Mouse (Mus musculus): Measurements from ENCODE around the gene Gsk3b. TPM values are rescaled to one million over a fixed set of nuclear protein-coding genes. Genes with fewer than 3 reads are reported as not detected.

Gene Gsk3b
- polyA plus RNA-seq (2015; fragmentation: Nextera tagmentation; extraction: Ambion mirVana), result 43.0 and 51.0 TPM in 2 replicates

DNA sequence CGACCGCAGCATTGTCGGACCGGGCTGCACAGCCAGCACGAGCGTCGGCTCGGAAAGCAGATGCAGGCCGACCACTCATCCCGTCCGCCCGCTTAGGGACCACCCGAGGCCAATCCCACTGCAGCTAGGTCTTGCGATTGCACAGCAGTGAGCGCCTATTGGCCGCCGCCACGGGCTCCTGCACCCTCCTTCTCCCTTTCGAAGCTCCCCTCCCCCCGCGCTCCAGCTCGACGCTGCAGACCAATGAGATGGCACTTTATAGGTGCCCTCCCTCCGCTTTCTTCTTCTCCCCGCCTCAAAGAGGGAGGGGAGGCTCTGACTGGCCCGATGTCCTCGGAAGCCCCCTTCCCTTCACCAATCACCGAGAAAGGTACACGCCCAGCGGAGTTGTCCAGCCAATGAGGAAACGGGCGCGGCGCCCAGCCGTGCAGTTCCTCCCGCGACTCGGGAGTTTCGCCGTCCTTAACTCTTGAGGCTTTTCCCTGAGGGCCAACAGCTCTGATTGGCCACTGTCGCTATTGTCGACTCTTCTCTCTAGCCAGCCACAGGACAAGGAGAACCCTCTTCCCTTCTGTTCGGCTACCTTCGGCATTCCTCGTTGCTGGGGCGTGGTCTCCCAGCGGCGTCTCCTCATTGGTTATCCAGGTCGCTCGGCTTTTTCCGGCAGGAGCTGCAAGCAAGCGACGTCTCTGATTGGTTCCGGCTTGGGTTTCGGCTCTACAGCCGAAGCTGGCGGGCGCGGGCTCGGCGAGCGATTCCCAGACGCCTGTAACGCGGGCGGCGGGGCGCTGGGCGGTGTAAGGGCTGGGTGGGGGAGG is at the start of gene Gsk3b:
Gene Gsk3b (plus strand): TSS at position 373 of the 818 bp plus-strand sequence.
- Histone ChIP-seq H3K4me3 (ENCODE audit: low read depth, low read length) (peak within 1 kb of the TSS; percentile 86), H3K4me1 (ENCODE audit: insufficient read depth, low read depth, low read length) (peaks cover 4% of the 10 kb centered on the region; the same call in 1 of the 2 replicates), H3K4me2 (replicated peaks; ENCODE audit: low read depth, low read length) (peak within 1 kb of the TSS; percentile 84), H3K36me3 (ENCODE audit: insufficient read depth, low read length) (no peaks in the 10 kb centered on the region), H3K9me3 (ENCODE audit: low read length) (no peaks in the 10 kb centered on the region), H3K27ac (ENCODE audit: low read length) (peak within 1 kb of the TSS; percentile 100), H3K9ac (replicated peaks; ENCODE audit: low read depth) (peak within 1 kb of the TSS; percentile 95), H3K27me3 (replicated peaks; ENCODE audit: insufficient read depth, low read length) (no peaks in the 10 kb centered on the region)
- TF ChIP-seq EP300 (IDR thresholded peaks at IDR 0.05) (peak; percentile 6; the same call in 1 of the 2 replicates), CTCF (IDR thresholded peaks at IDR 0.05) (no peak)
- WGBS, result 1% methylated on average over 60 of the region's 69 CpGs
- ATAC-seq (peak; percentile 90), DNase-seq (ENCODE audit: low spot score) (peak; percentile 100)

DNA sequence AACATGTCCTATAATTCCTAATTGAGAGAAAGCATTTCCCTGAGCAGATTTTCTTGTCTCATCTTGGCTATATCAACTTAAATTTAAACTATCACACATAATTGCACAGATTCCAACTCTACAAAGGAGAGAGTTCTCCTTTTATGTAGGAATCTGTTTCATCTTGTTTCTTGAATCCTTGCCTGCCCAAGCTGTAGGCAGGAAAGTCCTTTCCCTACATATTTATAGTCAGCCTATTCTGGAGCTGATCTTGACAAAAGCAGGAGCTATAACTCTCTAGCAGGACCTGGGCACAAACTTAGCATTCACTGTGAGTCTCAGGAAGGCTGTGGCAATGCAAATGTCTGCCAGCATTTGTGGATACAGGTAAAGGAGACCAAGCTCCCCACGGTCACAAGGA is 46.6 kb upstream of the Gsk3b start:
- Histone ChIP-seq H3K9ac (replicated peaks; ENCODE audit: low read depth) (no peak overlapping the region), H3K27ac (ENCODE audit: low read length) (no peak overlapping the region), H3K36me3 (ENCODE audit: insufficient read depth, low read length) (no peaks in the 10 kb centered on the region), H3K27me3 (replicated peaks; ENCODE audit: insufficient read depth, low read length) (no peaks in the 10 kb centered on the region), H3K4me2 (replicated peaks; ENCODE audit: low read depth, low read length) (no peak overlapping the region), H3K4me3 (ENCODE audit: low read depth, low read length) (no peak overlapping the region), H3K9me3 (ENCODE audit: low read length) (no peaks in the 10 kb centered on the region), H3K4me1 (ENCODE audit: insufficient read depth, low read depth, low read length) (no peaks in the 10 kb centered on the region)
- DNase-seq (ENCODE audit: low spot score) (no peak), ATAC-seq (no peak)
- whole genome bisulfite sequencing, result 63% methylated on average over 1 of the region's 1 CpGs
- no peak for TF ChIP-seq EP300 (IDR thresholded peaks at IDR 0.05)
- TF ChIP-seq CTCF (IDR thresholded peaks at IDR 0.05), result no peak

DNA sequence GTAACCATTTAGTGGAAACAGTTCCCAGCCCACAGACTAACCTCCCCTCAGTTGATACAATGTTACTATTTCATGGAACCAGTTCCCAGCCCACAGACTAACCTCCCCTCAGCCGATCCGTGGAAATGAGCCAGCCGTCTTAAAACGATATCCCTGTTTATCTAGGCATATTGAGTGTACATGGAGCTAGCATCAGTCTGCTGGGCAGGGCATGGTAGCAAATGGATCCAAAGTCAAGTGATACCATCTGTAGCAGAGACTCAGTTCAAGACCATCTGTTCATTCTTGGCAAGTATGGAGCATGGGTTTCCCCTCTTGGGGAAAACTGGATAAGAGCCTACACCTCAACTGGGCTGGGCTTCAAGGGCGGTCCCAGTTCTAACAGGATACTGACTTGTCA is 44.2 kb upstream of the Gsk3b start:
- no peaks in the 10 kb centered on the region for H3K27me3 ChIP-seq (replicated peaks; ENCODE audit: insufficient read depth, low read length)
- no peak overlapping the region for H3K27ac ChIP-seq (ENCODE audit: low read length)
- no peak overlapping the region for H3K4me3 ChIP-seq (ENCODE audit: low read depth, low read length)
- H3K9me3 ChIP-seq (ENCODE audit: low read length), result no peaks in the 10 kb centered on the region
- H3K36me3 ChIP-seq (ENCODE audit: insufficient read depth, low read length), result no peaks in the 10 kb centered on the region
- ATAC-seq (no peak), DNase-seq (ENCODE audit: low spot score) (no peak)
- H3K9ac ChIP-seq (replicated peaks; ENCODE audit: low read depth), result no peak overlapping the region
- no peaks in the 10 kb centered on the region for H3K4me1 ChIP-seq (ENCODE audit: insufficient read depth, low read depth, low read length)
- WGBS, result 81% methylated on average over 5 of the region's 5 CpGs
- H3K4me2 ChIP-seq (replicated peaks; ENCODE audit: low read depth, low read length), result no peak overlapping the region
- TF ChIP-seq EP300 (IDR thresholded peaks at IDR 0.05) (no peak), CTCF (IDR thresholded peaks at IDR 0.05) (no peak)

DNA sequence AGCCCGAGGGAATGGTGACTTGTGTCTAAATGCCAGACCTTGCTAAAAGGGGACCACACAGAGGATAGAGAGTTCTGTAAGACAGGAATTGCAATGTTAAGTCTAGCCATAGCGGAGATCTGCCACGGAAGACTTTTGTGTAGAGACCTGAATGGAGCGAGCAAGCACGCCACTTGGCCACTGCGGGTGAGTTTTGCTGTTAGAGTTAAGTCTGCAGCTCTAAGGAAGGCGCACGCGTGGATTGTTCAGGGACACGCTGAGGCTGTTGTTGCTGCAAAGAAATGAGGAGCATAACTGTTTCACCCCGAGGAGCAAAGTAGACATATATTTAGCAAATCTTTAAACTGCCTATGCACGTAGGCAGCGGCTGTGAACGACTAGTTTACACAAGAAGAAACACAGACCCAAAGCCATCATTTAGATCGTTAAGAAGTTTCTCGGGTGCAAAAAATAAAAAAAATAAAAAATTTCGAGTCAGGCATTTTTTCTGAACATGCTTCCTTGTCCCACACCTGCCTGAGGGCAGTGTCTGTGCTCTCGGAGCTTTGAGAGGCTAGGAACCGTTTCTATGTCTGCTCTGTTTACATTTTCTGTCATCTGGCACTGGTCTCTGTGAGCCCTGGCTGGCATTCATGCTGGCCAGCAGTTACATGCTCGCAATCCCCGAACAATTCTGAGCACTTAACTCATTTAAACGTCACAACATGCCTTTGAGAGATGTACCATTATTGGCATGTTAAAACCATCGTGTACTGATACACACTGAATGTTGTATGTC is 40.8 kb upstream of the Gsk3b start:
- Histone ChIP-seq H3K27me3 (replicated peaks; ENCODE audit: insufficient read depth, low read length) (no peaks in the 10 kb centered on the region), H3K4me1 (ENCODE audit: insufficient read depth, low read depth, low read length) (no peaks in the 10 kb centered on the region), H3K36me3 (ENCODE audit: insufficient read depth, low read length) (no peaks in the 10 kb centered on the region), H3K4me3 (ENCODE audit: low read depth, low read length) (no peak overlapping the region), H3K27ac (ENCODE audit: low read length) (no peak overlapping the region), H3K9ac (replicated peaks; ENCODE audit: low read depth) (no peak overlapping the region), H3K4me2 (replicated peaks; ENCODE audit: low read depth, low read length) (peak overlapping the region; percentile 42), H3K9me3 (ENCODE audit: low read length) (no peaks in the 10 kb centered on the region)
- 36% methylated on average over 23 of the region's 23 CpGs for WGBS
- TF ChIP-seq EP300 (IDR thresholded peaks at IDR 0.05), result no peak
- TF ChIP-seq CTCF (IDR thresholded peaks at IDR 0.05), result no peak
- ATAC-seq (no peak), DNase-seq (ENCODE audit: low spot score) (peak; percentile 48)

DNA sequence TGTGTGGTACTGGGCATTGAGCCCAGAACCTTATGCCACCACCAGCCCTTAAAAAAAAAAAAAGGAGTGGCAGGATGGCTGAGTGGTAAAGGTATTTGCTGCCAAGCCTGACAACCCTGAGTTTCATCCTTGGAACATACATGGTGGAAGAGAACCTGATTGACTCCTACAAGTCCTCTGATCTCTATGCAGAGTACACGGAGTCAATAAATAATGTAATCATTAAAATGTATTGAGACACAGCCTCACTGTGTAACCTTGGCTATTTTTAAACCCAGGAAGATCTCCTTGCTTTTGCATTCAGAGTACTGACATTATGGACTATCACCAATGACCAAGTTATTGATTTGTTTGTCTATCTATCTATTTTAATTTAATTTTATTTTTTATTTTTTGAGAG is 30.9 kb upstream of the Gsk3b start:
- DNase-seq (ENCODE audit: low spot score), result no peak
- no peak for TF ChIP-seq CTCF (IDR thresholded peaks at IDR 0.05)
- TF ChIP-seq EP300 (IDR thresholded peaks at IDR 0.05), result no peak
- H3K4me1 ChIP-seq (ENCODE audit: insufficient read depth, low read depth, low read length), result no peaks in the 10 kb centered on the region
- no peak overlapping the region for H3K27ac ChIP-seq (ENCODE audit: low read length)
- H3K36me3 ChIP-seq (ENCODE audit: insufficient read depth, low read length), result no peaks in the 10 kb centered on the region
- no peak overlapping the region for H3K9ac ChIP-seq (replicated peaks; ENCODE audit: low read depth)
- H3K4me3 ChIP-seq (ENCODE audit: low read depth, low read length), result no peak overlapping the region
- no peaks in the 10 kb centered on the region for H3K27me3 ChIP-seq (replicated peaks; ENCODE audit: insufficient read depth, low read length)
- no peak for ATAC-seq
- no peaks in the 10 kb centered on the region for H3K9me3 ChIP-seq (ENCODE audit: low read length)
- H3K4me2 ChIP-seq (replicated peaks; ENCODE audit: low read depth, low read length), result no peak overlapping the region
- 89% methylated on average over 1 of the region's 1 CpGs for WGBS

DNA sequence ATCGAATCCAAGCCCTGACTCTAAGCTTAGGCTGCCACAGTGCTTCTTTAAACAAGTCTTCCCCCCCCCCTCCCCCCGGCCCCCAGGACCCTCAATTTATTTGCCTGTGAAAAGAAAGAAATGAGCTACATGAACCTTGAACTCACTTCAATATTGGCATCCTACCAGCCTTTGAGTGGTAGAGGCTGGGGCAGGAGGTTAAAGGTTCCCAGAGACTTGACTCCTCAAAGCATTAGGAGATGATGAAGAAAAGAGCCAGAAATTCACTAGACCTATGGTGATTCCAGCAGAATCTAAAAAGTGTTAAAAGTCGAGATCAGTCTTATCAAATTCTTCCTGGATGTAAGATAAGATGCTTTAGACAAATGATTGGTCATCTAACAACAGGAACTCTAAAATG is 30.0 kb upstream of the Gsk3b start:
- no peaks in the 10 kb centered on the region for H3K27me3 ChIP-seq (replicated peaks; ENCODE audit: insufficient read depth, low read length)
- no peak overlapping the region for H3K9ac ChIP-seq (replicated peaks; ENCODE audit: low read depth)
- H3K4me1 ChIP-seq (ENCODE audit: insufficient read depth, low read depth, low read length), result no peaks in the 10 kb centered on the region
- H3K4me2 ChIP-seq (replicated peaks; ENCODE audit: low read depth, low read length), result no peak overlapping the region
- DNase-seq (ENCODE audit: low spot score) (no peak), ATAC-seq (no peak)
- H3K4me3 ChIP-seq (ENCODE audit: low read depth, low read length), result no peak overlapping the region
- no peaks in the 10 kb centered on the region for H3K9me3 ChIP-seq (ENCODE audit: low read length)
- 57% methylated on average over 3 of the region's 3 CpGs for WGBS
- no peaks in the 10 kb centered on the region for H3K36me3 ChIP-seq (ENCODE audit: insufficient read depth, low read length)
- no peak overlapping the region for H3K27ac ChIP-seq (ENCODE audit: low read length)
- TF ChIP-seq CTCF (IDR thresholded peaks at IDR 0.05), result no peak
- no peak for TF ChIP-seq EP300 (IDR thresholded peaks at IDR 0.05)

All from lung, postnatal 0 days (tissue).